Mouse (Mus musculus) lung, postnatal 0 days (tissue): ENCODE measurements around the gene Erc1.

Source experiments
- CTCF ChIP-seq: IDR thresholded peaks from 2 replicates; pipeline ENCODE4 v1.5.1; 2016; ENCODE audit warnings: antibody characterized with exemption, mild to moderate bottlenecking
- EP300 ChIP-seq: IDR thresholded peaks from 2 replicates; pipeline ENCODE4 v1.6.1; 2016; ENCODE audit warnings: antibody characterized with exemption, mild to moderate bottlenecking, control low read depth

GRCm38 (mm10) chr6:119860236-119860635, 12.3 kb upstream of the Erc1 start:
- TF ChIP-seq CTCF, result no peak
- no peak for TF ChIP-seq EP300
